Mouse (Mus musculus): ENCODE measurements around the gene Lima1.
"Not testable (repeated sequence)": the region's sequence is repeated elsewhere in the genome, so short reads cannot be mapped to it uniquely, and the experiment has no call there.

Gene Lima1

GRCm38 (mm10) chr15:99875334-99875869 is at the start of gene Lima1:
Gene Lima1 (minus strand): TSS chr15:99875456.
- in situ Hi-C loops (cut with MboI, MseI) = no loop called here

- in situ Hi-C loops (cut with MboI, MseI) = no loop called here
Observed at GRCm38 (mm10) chr15:99919601-99920158, 44.4 kb upstream of the Lima1 start.

GRCm38 (mm10) chr15:99917264-99917663 is 42.0 kb upstream of the Lima1 start:
- in situ Hi-C loops (cut with MboI, MseI) = no loop called here

- in situ Hi-C loops (cut with MboI, MseI) = no loop called here
Observed at GRCm38 (mm10) chr15:99914613-99915012, 39.4 kb upstream of the Lima1 start.

GRCm38 (mm10) chr15:99911785-99912184 is 36.5 kb upstream of the Lima1 start:
- in situ Hi-C loops (cut with MboI, MseI) = no loop called here

GRCm38 (mm10) chr15:99909339-99909996 is 34.2 kb upstream of the Lima1 start:
- in situ Hi-C loops (cut with MboI, MseI) = not testable (repeated sequence)

GRCm38 (mm10) chr15:99907514-99907913 is 32.3 kb upstream of the Lima1 start:
- in situ Hi-C loops (cut with MboI, MseI) = no loop called here

- in situ Hi-C loops (cut with MboI, MseI) = no loop called here
Observed at GRCm38 (mm10) chr15:99907041-99907440, 31.8 kb upstream of the Lima1 start.

- in situ Hi-C loops (cut with MboI, MseI) = no loop called here
Observed at GRCm38 (mm10) chr15:99904841-99905240, 29.6 kb upstream of the Lima1 start.

- in situ Hi-C loops (cut with MboI, MseI) = no loop called here
Observed at GRCm38 (mm10) chr15:99904333-99904732, 29.1 kb upstream of the Lima1 start.

GRCm38 (mm10) chr15:99903227-99903626 is 28.0 kb upstream of the Lima1 start:
- in situ Hi-C loops (cut with MboI, MseI) = no loop called here

- in situ Hi-C loops (cut with MboI, MseI) = no loop called here
Observed at GRCm38 (mm10) chr15:99902786-99903185, 27.5 kb upstream of the Lima1 start.

GRCm38 (mm10) chr15:99896621-99897020 is 21.4 kb upstream of the Lima1 start:
- in situ Hi-C loops (cut with MboI, MseI) = no loop called here

- in situ Hi-C loops (cut with MboI, MseI) = no loop called here
Observed at GRCm38 (mm10) chr15:99891355-99891754, 16.1 kb upstream of the Lima1 start.

GRCm38 (mm10) chr15:99890412-99891236 is 15.4 kb upstream of the Lima1 start:
- in situ Hi-C loops (cut with MboI, MseI) = no loop called here

GRCm38 (mm10) chr15:99889275-99889874 is 14.1 kb upstream of the Lima1 start:
- in situ Hi-C loops (cut with MboI, MseI) = no loop called here

- in situ Hi-C loops (cut with MboI, MseI) = not testable (repeated sequence)
Observed at GRCm38 (mm10) chr15:99887130-99887529, 11.9 kb upstream of the Lima1 start.

GRCm38 (mm10) chr15:99884038-99884437 is 8.8 kb upstream of the Lima1 start:
- in situ Hi-C loops (cut with MboI, MseI) = no loop called here

GRCm38 (mm10) chr15:99878541-99878940 is 3.3 kb upstream of the Lima1 start:
- in situ Hi-C loops (cut with MboI, MseI) = no loop called here

- in situ Hi-C loops (cut with MboI, MseI) = no loop called here
Observed at GRCm38 (mm10) chr15:99874612-99875333, 483 bp downstream of the Lima1 start.

- in situ Hi-C loops (cut with MboI, MseI) = no loop called here
Observed at GRCm38 (mm10) chr15:99872543-99872942, 2.7 kb downstream of the Lima1 start.
